Mouse (Mus musculus) erythroblast, embryonic 14.5 days (primary cell): ENCODE measurements around the gene Cenpc1.

Source experiments
- GATA1 ChIP-seq: IDR thresholded peaks from 2 replicates; pipeline ENCODE4 v1.6.1; 2012; ENCODE audit warnings: low read length, inconsistent platforms, mixed read lengths
- TAL1 ChIP-seq: IDR thresholded peaks from 3 replicates; pipeline ENCODE4 v1.6.1; 2012; ENCODE audit warnings: low read length, inconsistent platforms, mixed read lengths

DNA sequence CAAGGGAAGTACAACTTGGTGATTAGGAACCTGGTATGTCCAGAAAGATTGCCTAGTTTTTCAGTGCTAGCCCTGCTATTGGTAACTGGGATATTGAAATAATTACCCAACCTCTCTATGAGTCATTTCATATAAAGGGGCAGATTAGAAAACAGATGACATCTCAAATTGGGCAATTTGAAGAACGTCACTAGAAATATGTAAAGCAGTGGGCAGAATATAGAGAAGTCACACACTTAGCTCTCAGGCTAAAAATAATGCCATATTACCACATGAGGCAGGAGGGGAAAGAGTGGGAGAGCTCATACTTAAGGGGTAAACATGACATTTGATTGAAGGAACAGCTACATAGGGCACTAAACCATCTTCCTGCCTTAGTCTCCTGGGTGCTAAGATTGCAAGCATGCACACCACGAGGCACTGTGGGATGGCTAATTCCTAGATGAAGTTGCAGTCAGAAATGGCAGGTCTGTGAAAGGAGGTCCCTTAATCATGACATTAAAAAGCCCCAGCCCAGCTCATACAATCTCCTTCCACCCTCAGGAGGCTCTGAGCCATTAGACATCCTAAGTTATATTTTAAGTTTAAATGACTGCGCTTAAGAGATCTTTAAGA, 13.4 kb upstream of the Cenpc1 start:
- TF ChIP-seq GATA1 (no peak), TAL1 (no peak)
